Mouse (Mus musculus) kidney, embryonic 16.5 days (tissue): ENCODE measurements around the gene Cnep1r1. TPM values are rescaled to one million over a fixed set of nuclear protein-coding genes. Genes with fewer than 3 reads are reported as not detected.

ENCODE experiments used
- ATAC-seq: fragments of 200-750 bp; cut with Nextera tagmentation; 2 replicates; pipeline ENCODE4 v1.8.0; 2017; ENCODE audit warnings: moderate TSS enrichment; ENCODE audit not compliant: low FRiP score, low TSS enrichment
- H3K27ac ChIP-seq: fragments of 300-500 bp; sonication (generic); 2 replicates; pipeline ENCODE4 v1.5.1; 2014; ENCODE audit warnings: low read length
- H3K27me3 ChIP-seq: fragments of 300-500 bp; sonication (generic); 2 replicates; pipeline ENCODE4 v1.6.1; 2014; ENCODE audit warnings: low read length, control low read depth, mixed read lengths; ENCODE audit not compliant: insufficient read depth
- H3K36me3 ChIP-seq: fragments of 300-500 bp; sonication (generic); 2 replicates; pipeline ENCODE4 v1.6.1; 2014; ENCODE audit warnings: low read length, control low read depth, mixed read lengths; ENCODE audit not compliant: insufficient read depth
- H3K4me1 ChIP-seq: fragments of 300-500 bp; sonication (generic); 2 replicates; pipeline ENCODE4 v1.6.1; 2014; ENCODE audit warnings: low read length, control low read depth, mixed read lengths; ENCODE audit not compliant: insufficient read depth
- H3K4me2 ChIP-seq: fragments of 300-500 bp; sonication (generic); replicated peaks from 2 replicates; pipeline ENCODE4 v1.6.1; 2014; ENCODE audit warnings: low read depth, low read length
- H3K4me3 ChIP-seq: fragments of 300-500 bp; sonication (generic); 2 replicates; pipeline ENCODE4 v1.5.1; 2014; ENCODE audit warnings: mild to moderate bottlenecking, low read length
- H3K9ac ChIP-seq: fragments of 300-500 bp; sonication (generic); replicated peaks from 2 replicates; pipeline ENCODE4 v1.6.1; 2014; ENCODE audit warnings: low read length
- H3K9me3 ChIP-seq: fragments of 300-500 bp; sonication (generic); 2 replicates; pipeline ENCODE4 v1.6.1; 2016; ENCODE audit warnings: low read length, control low read depth
- WGBS: fragments of 180-500 bp; shearing (Covaris S2); extraction: QIAGEN DNeasy Blood & Tissue Kit; methylation state at CpG from one replicate; pipeline ENCODE4 v1.1.7; 2014; 5-methylcytosine and 5-hydroxymethylcytosine counted together
- polyA plus RNA-seq: library from polyadenylated mRNA; unstranded; fragments of >200 nt; fragmentation: Nextera tagmentation; extraction: Ambion mirVana; gene quantifications from 2 replicates; pipeline ENCODE4 v1.2.1, GENCODE M21; 2015

The Cnep1r1 gene
- polyA plus RNA-seq, result 57.8 and 57.9 TPM in 2 replicates

DNA sequence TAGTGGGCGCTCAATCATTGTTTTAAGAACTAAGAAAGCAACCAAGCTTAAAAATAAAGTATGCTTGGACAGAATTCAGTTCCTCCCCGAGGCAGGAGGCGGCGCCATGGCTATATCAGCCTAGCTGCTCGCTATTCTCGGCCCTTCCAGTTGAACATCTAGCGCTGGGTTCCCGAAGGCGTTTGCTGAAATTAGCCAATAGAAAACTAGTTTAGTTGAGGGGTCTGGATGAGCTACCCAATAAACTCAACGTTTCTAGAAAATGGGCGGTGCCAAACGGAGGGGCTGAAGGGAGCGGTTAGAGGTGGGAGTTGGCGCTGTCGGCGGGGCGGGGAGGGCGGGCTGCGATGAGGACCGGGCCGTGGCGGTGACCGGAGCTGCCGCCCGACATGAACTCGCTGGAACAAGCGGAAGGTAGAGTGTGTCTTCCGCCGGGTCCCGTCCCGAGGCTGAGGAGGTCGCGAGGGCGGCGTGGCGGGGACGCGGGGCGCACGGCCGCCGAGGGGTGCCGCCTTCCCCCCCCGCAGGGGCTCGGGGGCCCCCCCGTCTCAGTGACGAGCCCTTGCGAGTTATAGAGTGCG is at the start of gene Cnep1r1:
Gene Cnep1r1 (plus strand): TSS at position 314 of the 581 bp plus-strand sequence.
- H3K27ac ChIP-seq, result peak within 1 kb of the TSS; percentile 87
- H3K9me3 ChIP-seq, result no peaks in the 10 kb centered on the region
- H3K27me3 ChIP-seq, result no peaks in the 10 kb centered on the region
- H3K4me1 ChIP-seq, result peaks cover 9% of the 10 kb centered on the region; the same call in 1 of the 2 replicates
- H3K4me2 ChIP-seq, result peak within 1 kb of the TSS; percentile 69
- H3K4me3 ChIP-seq, result peak within 1 kb of the TSS; percentile 99
- peak; percentile 99 for ATAC-seq
- H3K36me3 ChIP-seq, result peaks cover 7% of the 10 kb centered on the region; the same call in 1 of the 2 replicates
- under 1% methylated on average over 49 of the region's 49 CpGs for WGBS
- peak within 1 kb of the TSS; percentile 95 for H3K9ac ChIP-seq

DNA sequence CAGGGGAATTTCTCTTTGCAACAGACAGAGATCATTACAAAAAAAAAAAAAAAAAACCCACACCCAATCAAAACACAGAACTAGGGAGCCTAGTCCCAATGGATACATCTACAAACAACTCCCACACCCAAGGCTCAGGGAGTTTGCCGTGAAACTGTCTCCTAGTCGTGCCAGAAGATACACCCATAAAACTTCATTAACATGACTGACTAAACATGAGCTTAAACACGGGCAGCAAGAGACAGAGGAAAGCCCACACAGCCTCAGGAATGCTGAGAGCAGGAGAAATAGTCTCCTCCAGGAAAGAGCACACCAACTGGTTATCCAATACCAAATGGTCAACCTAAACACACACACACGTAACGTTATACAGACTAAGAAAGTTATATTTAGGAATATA is 36.4 kb upstream of the Cnep1r1 start:
- WGBS, result 29% methylated on average over 5 of the region's 5 CpGs
- ATAC-seq, result no peak
- Histone ChIP-seq H3K4me2 (no peak overlapping the region), H3K27me3 (no peaks in the 10 kb centered on the region), H3K9ac (no peak overlapping the region), H3K36me3 (no peaks in the 10 kb centered on the region), H3K4me3 (no peak overlapping the region), H3K4me1 (no peaks in the 10 kb centered on the region), H3K9me3 (no peaks in the 10 kb centered on the region), H3K27ac (no peak overlapping the region)

DNA sequence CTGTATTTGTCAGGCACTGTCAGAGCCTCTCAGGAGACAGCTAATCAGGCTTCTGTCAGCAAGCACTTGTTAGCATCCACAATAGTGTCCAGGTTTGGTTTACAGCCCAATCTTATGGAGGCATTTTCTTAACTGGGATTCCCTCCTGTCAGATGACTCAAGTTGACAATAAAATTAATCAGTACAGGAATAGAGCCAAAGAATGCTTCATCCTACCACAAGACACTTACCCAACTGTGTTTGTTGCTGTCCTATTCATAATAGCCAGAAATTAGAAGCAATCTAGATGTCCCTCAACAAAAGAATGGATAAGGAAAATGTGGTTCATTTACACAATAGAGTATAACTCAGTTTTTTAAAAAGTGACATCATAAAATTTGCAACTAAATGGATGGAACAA is 30.6 kb upstream of the Cnep1r1 start:
- H3K4me1 ChIP-seq, result no peaks in the 10 kb centered on the region
- no peak overlapping the region for H3K4me3 ChIP-seq
- no peak overlapping the region for H3K4me2 ChIP-seq
- H3K9ac ChIP-seq, result no peak overlapping the region
- H3K9me3 ChIP-seq, result no peaks in the 10 kb centered on the region
- H3K27me3 ChIP-seq, result no peaks in the 10 kb centered on the region
- no peak for ATAC-seq
- no peaks in the 10 kb centered on the region for H3K36me3 ChIP-seq
- H3K27ac ChIP-seq, result no peak overlapping the region

DNA sequence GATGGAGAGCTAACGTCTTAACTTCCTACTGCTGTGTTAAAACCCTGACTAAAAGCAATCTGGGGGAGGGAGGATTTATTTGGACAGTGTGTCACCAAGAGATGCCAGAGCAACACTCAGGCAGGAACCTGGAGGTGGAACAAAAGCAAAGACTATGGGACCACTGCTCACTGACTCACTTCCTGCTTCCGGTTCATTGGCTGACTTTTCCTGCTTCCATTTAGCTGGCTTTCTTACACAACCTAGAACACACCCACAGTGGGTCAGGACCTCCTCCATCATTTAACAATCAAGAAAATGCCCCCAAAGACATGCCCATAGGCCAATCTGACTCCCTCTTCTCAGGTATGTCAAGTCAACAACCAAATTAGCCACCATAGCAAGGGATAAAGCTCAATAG is 26.9 kb upstream of the Cnep1r1 start:
- Histone ChIP-seq H3K9me3 (no peaks in the 10 kb centered on the region), H3K4me3 (no peak overlapping the region), H3K36me3 (no peaks in the 10 kb centered on the region), H3K4me2 (no peak overlapping the region), H3K27ac (no peak overlapping the region), H3K27me3 (no peaks in the 10 kb centered on the region), H3K9ac (no peak overlapping the region), H3K4me1 (no peaks in the 10 kb centered on the region)
- 75% methylated on average over 2 of the region's 2 CpGs for WGBS
- ATAC-seq, result no peak

DNA sequence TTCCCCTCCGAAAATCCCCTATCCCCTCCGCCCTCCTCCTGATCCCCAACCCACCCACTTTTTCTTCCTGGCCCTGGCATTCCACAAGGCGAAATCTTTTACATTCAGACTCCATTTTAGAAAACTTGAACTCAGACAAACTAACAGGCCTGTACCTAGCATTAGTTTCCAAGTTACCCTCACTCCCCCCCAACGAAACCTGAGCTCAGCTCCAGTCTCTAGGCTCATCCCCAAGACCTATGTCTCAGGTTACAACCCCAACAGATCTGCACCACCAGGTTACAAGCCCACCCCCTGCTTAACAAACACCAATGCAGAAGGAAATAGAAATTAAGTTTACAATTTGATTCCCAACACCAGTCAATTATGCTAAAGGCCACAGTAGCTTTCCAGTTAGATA is 25.2 kb upstream of the Cnep1r1 start:
- H3K4me1 ChIP-seq, result no peaks in the 10 kb centered on the region
- H3K27ac ChIP-seq, result no peak overlapping the region
- no peaks in the 10 kb centered on the region for H3K36me3 ChIP-seq
- no peak for ATAC-seq
- H3K9me3 ChIP-seq, result no peaks in the 10 kb centered on the region
- H3K9ac ChIP-seq, result no peak overlapping the region
- no peak overlapping the region for H3K4me3 ChIP-seq
- H3K27me3 ChIP-seq, result no peaks in the 10 kb centered on the region
- WGBS, result 53% methylated on average over 4 of the region's 4 CpGs
- H3K4me2 ChIP-seq, result no peak overlapping the region

DNA sequence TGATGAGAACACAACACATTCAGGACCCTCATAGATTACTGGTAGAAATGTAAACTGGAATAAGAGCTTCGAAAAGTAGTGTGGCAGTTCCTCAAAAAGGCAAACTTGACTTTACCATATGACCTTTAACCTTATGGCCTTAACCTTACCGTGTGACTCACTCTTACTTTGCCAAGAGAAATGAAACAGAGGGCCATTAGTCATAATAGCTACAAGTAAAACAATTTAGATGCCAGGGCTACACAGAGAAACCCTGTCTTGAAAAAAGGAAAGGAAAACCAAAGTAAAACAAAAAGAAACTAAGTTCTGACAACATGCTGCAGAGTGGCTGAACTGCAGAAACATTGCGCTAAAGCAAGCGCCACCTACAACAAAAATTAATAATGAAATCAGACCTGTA is 19.7 kb upstream of the Cnep1r1 start:
- H3K27me3 ChIP-seq, result no peaks in the 10 kb centered on the region
- no peaks in the 10 kb centered on the region for H3K4me1 ChIP-seq
- WGBS, result 81% methylated on average over 4 of the region's 4 CpGs
- no peak overlapping the region for H3K9ac ChIP-seq
- no peaks in the 10 kb centered on the region for H3K9me3 ChIP-seq
- H3K27ac ChIP-seq, result no peak overlapping the region
- no peak overlapping the region for H3K4me2 ChIP-seq
- no peaks in the 10 kb centered on the region for H3K36me3 ChIP-seq
- no peak overlapping the region for H3K4me3 ChIP-seq
- no peak for ATAC-seq

DNA sequence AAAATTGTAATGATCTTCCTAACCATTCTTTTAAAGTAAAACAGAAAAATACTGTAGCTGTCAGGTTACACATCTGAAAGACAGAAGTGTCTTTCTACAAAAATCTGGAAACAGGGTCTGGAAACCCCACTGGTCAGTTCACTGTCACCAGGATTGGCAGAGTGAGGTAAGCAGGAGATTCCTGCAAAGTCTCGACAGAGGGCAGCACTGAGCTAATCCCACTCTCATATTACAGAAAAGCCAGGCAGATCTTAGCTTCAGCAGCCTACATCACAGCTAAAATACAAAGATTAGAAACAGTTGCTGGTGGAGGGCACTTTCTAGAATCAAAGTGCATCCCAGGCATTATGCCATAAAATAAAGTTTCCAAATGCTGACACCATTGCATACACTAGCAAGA is 19.0 kb upstream of the Cnep1r1 start:
- Histone ChIP-seq H3K4me1 (no peaks in the 10 kb centered on the region), H3K27ac (no peak overlapping the region), H3K4me2 (no peak overlapping the region), H3K36me3 (no peaks in the 10 kb centered on the region), H3K9me3 (no peaks in the 10 kb centered on the region), H3K27me3 (no peaks in the 10 kb centered on the region), H3K4me3 (no peak overlapping the region), H3K9ac (no peak overlapping the region)
- 0% methylated on average over 1 of the region's 1 CpGs for WGBS
- ATAC-seq, result no peak

DNA sequence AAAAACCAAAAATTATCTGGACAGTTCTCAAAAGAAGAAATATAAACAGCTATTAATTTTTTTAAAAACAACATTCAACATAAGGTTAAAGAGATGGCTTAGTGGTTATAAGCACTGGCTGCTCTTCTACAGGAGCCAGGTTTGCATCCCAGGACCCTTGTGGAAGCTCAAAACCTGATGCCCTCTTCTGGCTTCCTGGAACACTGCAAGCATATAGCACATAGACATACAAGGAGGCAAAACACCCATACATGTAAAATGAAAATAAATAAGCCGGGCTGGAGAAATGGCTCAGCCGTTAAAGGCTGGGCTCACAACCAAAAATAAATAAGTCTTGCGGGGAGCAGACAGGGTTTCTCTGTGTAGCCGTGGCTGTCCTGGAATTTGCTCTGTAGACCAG is 9.3 kb upstream of the Cnep1r1 start:
- 89% methylated on average over 4 of the region's 4 CpGs for WGBS
- Histone ChIP-seq H3K9ac (no peak overlapping the region), H3K4me3 (no peak overlapping the region), H3K9me3 (0 out of 2 replicates have a peak, but pooled peaks cover 3% of the 10 kb centered on the region), H3K36me3 (no peaks in the 10 kb centered on the region), H3K27me3 (no peaks in the 10 kb centered on the region), H3K4me1 (no peaks in the 10 kb centered on the region), H3K27ac (no peak overlapping the region), H3K4me2 (no peak overlapping the region)
- no peak for ATAC-seq

DNA sequence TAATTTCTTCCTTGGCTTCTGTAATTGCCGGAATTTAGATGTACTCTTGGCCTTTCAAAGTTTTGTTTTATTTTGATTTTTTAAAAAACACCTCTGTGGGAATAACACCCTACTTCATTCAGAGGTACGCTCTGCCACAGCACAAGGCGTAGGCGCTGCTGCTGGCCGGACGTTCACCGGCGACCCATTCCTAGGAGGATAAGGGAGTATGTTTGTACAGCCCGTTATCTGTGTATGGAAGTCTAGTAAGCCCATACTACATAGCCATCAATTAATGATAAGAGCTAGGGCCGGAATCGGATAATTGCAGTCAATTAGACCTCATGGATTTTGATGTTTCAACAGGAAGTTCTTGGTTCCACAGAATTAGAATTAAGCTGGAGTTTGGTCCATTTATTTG is 507 bp downstream of the Cnep1r1 start:
- WGBS, result under 1% methylated on average over 11 of the region's 11 CpGs
- H3K9me3 ChIP-seq, result no peaks in the 10 kb centered on the region
- H3K4me2 ChIP-seq, result peak overlapping the region; percentile 69
- peak overlapping the region; percentile 87 for H3K27ac ChIP-seq
- peak overlapping the region; percentile 95 for H3K9ac ChIP-seq
- H3K4me3 ChIP-seq, result peak overlapping the region; percentile 99
- no peak for ATAC-seq
- H3K4me1 ChIP-seq, result peaks cover 9% of the 10 kb centered on the region; the same call in 1 of the 2 replicates
- peaks cover 7% of the 10 kb centered on the region; the same call in 1 of the 2 replicates for H3K36me3 ChIP-seq
- H3K27me3 ChIP-seq, result no peaks in the 10 kb centered on the region

DNA sequence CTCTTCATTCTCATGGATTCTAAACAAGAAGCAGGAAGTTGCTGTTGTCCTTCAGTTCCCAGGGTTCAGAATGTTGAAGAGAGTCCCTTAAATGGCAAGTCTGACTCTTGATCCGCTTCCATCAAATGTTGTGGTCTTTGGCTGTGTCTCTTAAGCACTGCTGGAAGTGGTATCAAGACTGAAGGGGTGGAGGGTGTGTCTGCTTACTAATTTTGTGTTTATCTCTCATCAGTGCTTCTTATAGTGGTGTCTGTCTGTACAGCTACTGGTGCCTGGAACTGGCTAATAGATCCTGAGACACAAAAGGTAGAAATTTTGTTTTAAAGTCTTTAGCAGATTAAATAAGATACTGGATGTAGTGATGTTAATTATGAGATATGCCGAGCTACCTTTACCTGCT is 6.3 kb downstream of the Cnep1r1 start:
- Histone ChIP-seq H3K9ac (no peak overlapping the region), H3K4me2 (no peak overlapping the region), H3K27me3 (no peaks in the 10 kb centered on the region), H3K4me3 (no peak overlapping the region), H3K36me3 (peaks cover 26% of the 10 kb centered on the region; the same call in 1 of the 2 replicates), H3K27ac (no peak overlapping the region), H3K9me3 (no peaks in the 10 kb centered on the region), H3K4me1 (0 out of 2 replicates have a peak, but pooled peaks cover 3% of the 10 kb centered on the region)
- no peak for ATAC-seq
- WGBS, result 92% methylated on average over 2 of the region's 2 CpGs
